Mouse (Mus musculus): ENCODE data around the gene A3galt2.

GRCm38 (mm10) chr4:128734721-128735671 is 20.2 kb upstream of the A3galt2 start:
- no peak for TF ChIP-seq CTCF (IDR thresholded peaks at IDR 0.05; ENCODE audit: low read depth)
- TF ChIP-seq EP300 (IDR thresholded peaks at IDR 0.05; ENCODE audit: low read depth) = no peak
